Mouse (Mus musculus): ENCODE results near the gene Tfrc. TPM values are rescaled to one million over a fixed set of nuclear protein-coding genes. Genes with fewer than 3 reads are reported as not detected.

Tfrc gene
- polyA plus RNA-seq, 1 experiment from 2014 or later, result 32.7 TPM

DNA sequence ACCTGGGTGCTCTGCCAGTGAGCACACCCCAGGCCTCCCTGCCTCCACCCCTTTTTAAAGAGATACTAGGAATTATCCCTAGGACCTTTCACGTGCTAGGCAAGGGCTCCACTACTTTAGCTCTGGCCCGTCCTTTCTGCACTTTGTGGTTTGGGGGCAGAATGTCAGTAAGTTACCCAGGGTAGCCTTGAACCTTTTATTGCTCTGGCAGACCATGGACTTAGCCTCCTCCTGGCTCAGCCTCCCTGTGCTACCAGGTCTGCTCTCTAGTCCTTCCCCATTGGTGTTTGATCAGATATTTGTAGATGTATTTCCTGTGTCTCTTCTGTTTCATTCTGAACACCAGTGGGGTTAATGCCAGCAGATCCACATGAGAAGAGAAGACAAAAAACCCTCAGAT, 55.5 kb downstream of the Tfrc start:
- ATAC-seq (ENCODE audit: low FRiP score), result no peak
- Histone ChIP-seq H3K4me2 (peak overlapping the region; percentile 73; the same call in 1 of the 2 replicates), H3K27ac (replicated peaks) (peak overlapping the region; percentile 73; the same call in 1 of the 2 replicates)

DNA sequence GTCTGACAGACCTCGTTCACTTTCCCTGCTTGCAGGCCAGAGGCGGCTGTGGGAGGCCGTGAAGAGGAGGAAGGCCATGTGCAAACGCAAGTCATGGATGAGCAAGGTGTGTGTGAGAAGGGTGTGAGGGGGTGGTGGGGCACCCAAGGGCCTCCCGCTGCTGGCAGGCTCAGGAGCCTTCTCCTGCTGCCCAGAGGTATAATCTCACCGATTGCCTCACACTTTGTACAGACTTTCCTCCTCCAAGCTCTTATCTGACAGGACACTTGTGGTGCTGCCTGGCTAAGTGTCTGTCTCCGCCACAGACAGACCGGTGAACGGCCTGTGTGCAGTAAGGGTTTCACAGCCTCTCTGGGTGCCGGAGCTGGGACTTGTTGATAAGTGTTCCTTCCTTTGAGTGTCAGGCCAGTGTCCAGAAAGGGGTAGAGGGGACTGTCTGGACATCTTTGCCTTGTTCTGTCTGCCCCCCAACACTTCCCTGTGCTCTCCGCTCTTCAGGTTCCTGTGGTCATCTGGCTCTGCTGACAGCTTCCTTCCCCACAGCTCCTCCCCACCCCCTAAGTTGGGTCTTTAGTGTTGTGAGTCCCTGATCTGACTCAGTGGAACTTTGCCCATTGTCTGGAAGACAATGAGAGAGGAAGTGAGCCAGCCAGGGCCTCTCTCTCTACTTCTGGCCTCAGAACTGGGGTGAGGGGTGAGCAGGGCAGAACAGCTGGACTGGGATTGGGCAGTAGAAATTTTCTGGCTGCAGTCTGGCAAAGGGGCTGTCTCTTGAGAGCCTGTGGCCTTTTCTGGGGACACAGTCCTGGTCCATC, 57.3 kb downstream of the Tfrc start:
- H3K4me3 ChIP-seq (replicated peaks), result no peak overlapping the region
- H3K27ac ChIP-seq (replicated peaks), result 0 out of 2 replicates have a peak overlapping the region, but pooled peaks have one; percentile 51
- peaks cover 62% of the 10 kb centered on the region for H3K4me1 ChIP-seq
- ATAC-seq (ENCODE audit: low FRiP score), result no peak
- WGBS, result 44% methylated on average over 11 of the region's 11 CpGs
- no peak overlapping the region for H3K4me2 ChIP-seq
- no peaks in the 10 kb centered on the region for H3K27me3 ChIP-seq (replicated peaks)
- H3K36me3 ChIP-seq, result peaks cover 17% of the 10 kb centered on the region
- H3K9me3 ChIP-seq (replicated peaks), result no peaks in the 10 kb centered on the region
- no peak overlapping the region for H3K9ac ChIP-seq (replicated peaks)

More for the DNA sequence above, 55.5 kb downstream of the Tfrc start:
- H3K9me3 ChIP-seq (replicated peaks), result no peaks in the 10 kb centered on the region
- H3K9ac ChIP-seq (replicated peaks), result no peak overlapping the region
- 0 out of 2 replicates have a peak, but pooled peaks cover 4% of the 10 kb centered on the region for H3K36me3 ChIP-seq
- 72% methylated on average over 2 of the region's 2 CpGs for WGBS
- no peak overlapping the region for H3K4me3 ChIP-seq (replicated peaks)
- H3K4me1 ChIP-seq, result peaks cover 80% of the 10 kb centered on the region
- no peaks in the 10 kb centered on the region for H3K27me3 ChIP-seq (replicated peaks)

DNA sequence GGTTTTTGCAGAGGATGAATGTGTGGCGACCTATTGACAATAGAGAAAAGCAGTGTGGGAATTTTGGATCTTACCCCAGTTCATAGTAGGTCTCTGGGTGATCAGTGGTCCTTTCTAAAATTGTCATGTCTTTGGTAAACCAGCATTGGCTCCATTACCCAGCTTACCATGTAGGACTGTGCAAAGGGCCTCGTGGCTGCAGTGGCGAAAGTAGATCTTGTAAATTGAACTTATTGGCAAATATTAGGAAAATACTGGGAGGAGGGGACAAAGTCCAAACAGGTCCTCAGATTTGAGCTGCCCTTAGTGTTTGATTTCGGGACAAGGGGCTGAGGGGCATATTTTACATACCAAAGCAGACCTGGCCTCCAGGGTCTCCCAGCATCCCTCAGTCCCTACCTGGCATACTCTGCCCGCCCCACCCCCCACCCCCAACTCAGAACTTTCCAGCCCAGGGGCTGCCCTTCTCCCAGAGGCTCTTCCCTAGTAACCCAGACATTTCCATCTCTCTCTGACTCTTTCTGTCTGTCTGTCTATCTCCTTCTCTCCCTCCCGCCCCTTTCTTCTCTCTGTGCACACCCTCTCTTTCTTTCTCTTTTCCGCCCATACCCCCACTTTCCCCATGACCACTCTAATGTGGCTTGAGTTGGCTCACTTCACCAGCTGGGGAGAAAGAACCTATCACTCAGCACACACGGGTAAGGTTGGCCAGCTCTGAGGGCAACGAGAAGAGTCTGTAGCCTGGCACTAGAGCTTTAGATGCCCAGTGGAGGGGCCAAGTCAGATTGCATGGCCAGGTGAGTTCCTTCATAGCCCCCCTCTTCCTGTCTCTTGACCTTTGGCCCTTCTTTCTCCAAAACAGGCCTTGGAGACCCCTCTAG, 58.2 kb downstream of the Tfrc start:
- Histone ChIP-seq H3K27me3 (replicated peaks) (no peaks in the 10 kb centered on the region), H3K4me1 (peaks cover 53% of the 10 kb centered on the region), H3K9me3 (replicated peaks) (no peaks in the 10 kb centered on the region), H3K27ac (replicated peaks) (0 out of 2 replicates have a peak overlapping the region, but pooled peaks have one; percentile 51), H3K4me3 (replicated peaks) (no peak overlapping the region), H3K9ac (replicated peaks) (no peak overlapping the region), H3K36me3 (peaks cover 23% of the 10 kb centered on the region), H3K4me2 (no peak overlapping the region)
- WGBS, result 73% methylated on average over 9 of the region's 9 CpGs
- no peak for ATAC-seq (ENCODE audit: low FRiP score)

DNA sequence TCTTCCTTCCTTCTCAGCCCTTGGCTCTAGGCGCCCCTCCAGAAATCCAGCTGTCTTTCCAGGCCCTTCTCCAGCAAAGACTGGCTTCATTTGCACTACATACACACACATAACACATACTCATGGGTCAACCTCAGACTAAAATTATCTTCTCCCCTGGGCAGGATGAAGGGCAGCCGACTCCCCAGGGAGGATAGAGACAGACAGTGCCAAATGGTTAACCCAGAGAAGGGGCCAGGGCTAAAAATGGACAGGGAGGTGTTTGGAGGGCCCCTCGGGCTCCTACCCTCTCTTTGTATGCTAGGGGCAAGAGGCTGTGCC, 58.8 kb downstream of the Tfrc start:
- no peak overlapping the region for H3K9ac ChIP-seq (replicated peaks)

DNA sequence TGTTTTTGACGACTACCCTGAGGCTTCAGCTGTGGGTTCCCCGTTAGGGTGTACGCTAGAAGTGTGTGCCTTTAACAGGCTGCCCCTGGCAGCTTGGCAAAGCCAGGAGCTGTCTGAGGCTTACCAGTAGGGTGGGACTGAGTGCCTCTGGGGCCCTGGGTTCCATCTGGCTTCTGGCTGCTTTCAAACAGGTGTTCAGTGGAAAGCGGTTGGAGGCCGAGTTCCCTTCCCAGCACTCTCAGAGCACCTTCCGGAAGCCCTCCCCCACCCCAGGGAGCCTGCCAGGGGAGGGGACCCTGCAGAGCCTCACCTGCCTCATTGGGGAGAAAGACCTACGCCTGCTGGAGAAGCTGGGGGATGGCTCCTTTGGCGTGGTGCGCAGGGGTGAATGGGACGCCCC, 59.3 kb downstream of the Tfrc start:
- Histone ChIP-seq H3K27ac (replicated peaks) (no peak overlapping the region), H3K36me3 (peaks cover 33% of the 10 kb centered on the region), H3K4me2 (no peak overlapping the region), H3K9me3 (replicated peaks) (no peaks in the 10 kb centered on the region), H3K27me3 (replicated peaks) (no peaks in the 10 kb centered on the region), H3K4me3 (replicated peaks) (no peak overlapping the region), H3K4me1 (peaks cover 48% of the 10 kb centered on the region), H3K9ac (replicated peaks) (no peak overlapping the region)
- WGBS, result 69% methylated on average over 10 of the region's 10 CpGs
- ATAC-seq (ENCODE audit: low FRiP score), result no peak

More for the DNA sequence above, 58.8 kb downstream of the Tfrc start:
- no peak for ATAC-seq (ENCODE audit: low FRiP score)
- WGBS, result 89% methylated on average over 3 of the region's 3 CpGs
- no peak overlapping the region for H3K4me3 ChIP-seq (replicated peaks)
- H3K4me2 ChIP-seq, result no peak overlapping the region
- H3K27me3 ChIP-seq (replicated peaks), result no peaks in the 10 kb centered on the region
- peaks cover 47% of the 10 kb centered on the region for H3K4me1 ChIP-seq
- H3K9me3 ChIP-seq (replicated peaks), result no peaks in the 10 kb centered on the region
- peaks cover 28% of the 10 kb centered on the region for H3K36me3 ChIP-seq
- H3K27ac ChIP-seq (replicated peaks), result 0 out of 2 replicates have a peak overlapping the region, but pooled peaks have one; percentile 4

DNA sequence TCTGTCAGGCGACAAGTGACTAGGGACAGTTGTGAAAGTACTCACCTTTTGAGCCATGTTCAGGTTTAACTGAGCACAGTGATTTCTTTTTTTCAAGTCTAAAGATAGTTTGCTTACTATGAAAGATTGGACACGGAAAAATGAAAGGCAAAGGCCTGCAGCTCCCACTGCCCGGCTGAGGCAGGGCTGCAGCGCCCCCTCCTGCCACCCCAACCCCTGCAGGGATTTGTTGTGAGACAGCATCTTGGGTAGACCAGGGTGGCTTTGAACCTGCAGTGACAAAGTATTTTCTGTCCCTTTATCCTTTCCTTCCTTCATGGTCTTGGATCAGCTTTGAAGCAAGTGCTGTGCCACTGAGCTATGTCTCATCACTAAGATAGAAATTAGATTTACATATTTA, 59.8 kb downstream of the Tfrc start:
- no peak for ATAC-seq (ENCODE audit: low FRiP score)
- no peak overlapping the region for H3K4me2 ChIP-seq
- H3K9me3 ChIP-seq (replicated peaks), result no peaks in the 10 kb centered on the region
- H3K27ac ChIP-seq (replicated peaks), result no peak overlapping the region
- peaks cover 43% of the 10 kb centered on the region for H3K4me1 ChIP-seq
- H3K4me3 ChIP-seq (replicated peaks), result no peak overlapping the region
- H3K9ac ChIP-seq (replicated peaks), result no peak overlapping the region
- no peaks in the 10 kb centered on the region for H3K27me3 ChIP-seq (replicated peaks)
- 74% methylated on average over 4 of the region's 4 CpGs for WGBS
- peaks cover 37% of the 10 kb centered on the region for H3K36me3 ChIP-seq

DNA sequence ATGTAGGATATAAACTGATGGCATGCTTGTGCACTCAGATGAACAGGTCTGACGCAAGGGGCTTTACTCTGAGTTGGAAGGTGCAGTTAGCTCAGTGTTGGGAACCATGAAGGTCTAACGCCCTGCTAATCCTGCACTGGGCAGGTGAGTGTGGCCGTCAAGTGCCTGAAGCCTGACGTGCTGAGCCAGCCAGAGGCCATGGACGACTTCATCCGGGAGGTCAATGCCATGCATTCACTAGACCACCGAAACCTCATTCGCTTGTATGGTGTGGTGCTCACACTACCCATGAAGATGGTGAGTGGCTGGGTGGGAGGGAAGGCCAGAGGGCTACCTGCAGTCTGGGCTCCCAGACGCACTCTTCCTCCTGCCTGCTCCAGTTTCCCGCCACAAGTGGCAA, 60.5 kb downstream of the Tfrc start:
- Histone ChIP-seq H3K4me1 (peaks cover 36% of the 10 kb centered on the region), H3K9ac (replicated peaks) (no peak overlapping the region), H3K9me3 (replicated peaks) (no peaks in the 10 kb centered on the region), H3K4me3 (replicated peaks) (no peak overlapping the region), H3K27me3 (replicated peaks) (no peaks in the 10 kb centered on the region), H3K4me2 (no peak overlapping the region), H3K36me3 (peaks cover 45% of the 10 kb centered on the region), H3K27ac (replicated peaks) (no peak overlapping the region)
- ATAC-seq (ENCODE audit: low FRiP score), result no peak
- WGBS, result 89% methylated on average over 10 of the region's 10 CpGs

DNA sequence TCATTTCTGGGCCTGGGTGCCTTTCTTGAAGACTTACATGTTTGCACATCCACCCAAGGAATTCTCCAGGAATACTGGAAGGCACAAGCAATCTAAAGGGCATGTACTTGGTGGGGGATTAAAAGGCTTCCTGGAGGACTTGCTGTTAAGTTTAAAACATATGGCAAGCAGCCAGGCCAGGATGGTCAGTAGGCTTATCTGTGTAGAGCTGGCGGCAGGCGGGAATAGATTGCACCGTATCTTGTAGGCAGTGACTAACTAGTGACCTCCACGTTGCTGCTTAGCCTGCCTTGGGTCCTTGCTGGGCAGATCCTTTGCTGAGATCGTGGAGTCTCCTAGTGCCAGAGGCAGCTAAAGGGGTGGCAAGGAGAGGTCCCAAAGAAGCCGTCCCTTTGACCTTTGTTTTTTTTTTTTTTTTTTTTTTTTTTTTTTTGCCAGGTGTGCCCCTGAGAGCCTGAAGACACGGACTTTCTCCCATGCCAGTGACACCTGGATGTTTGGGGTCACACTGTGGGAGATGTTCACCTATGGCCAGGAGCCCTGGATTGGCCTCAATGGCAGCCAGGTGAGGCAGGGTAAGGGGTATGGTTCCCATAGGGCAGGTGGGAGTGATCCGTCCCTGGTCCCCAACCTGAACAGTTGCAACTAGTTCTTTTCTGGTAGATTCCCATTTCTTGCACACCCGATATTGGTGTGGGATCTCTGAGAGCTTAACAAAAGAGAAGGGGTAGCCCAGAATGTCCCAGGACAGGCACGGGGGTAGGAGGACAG, 61.8 kb downstream of the Tfrc start:
- Histone ChIP-seq H3K4me2 (no peak overlapping the region), H3K4me3 (replicated peaks) (no peak overlapping the region), H3K9me3 (replicated peaks) (no peaks in the 10 kb centered on the region), H3K36me3 (peaks cover 58% of the 10 kb centered on the region), H3K4me1 (peaks cover 28% of the 10 kb centered on the region), H3K27me3 (replicated peaks) (no peaks in the 10 kb centered on the region), H3K27ac (replicated peaks) (no peak overlapping the region), H3K9ac (replicated peaks) (no peak overlapping the region)
- no peak for ATAC-seq (ENCODE audit: low FRiP score)
- WGBS, result 85% methylated on average over 10 of the region's 10 CpGs

DNA sequence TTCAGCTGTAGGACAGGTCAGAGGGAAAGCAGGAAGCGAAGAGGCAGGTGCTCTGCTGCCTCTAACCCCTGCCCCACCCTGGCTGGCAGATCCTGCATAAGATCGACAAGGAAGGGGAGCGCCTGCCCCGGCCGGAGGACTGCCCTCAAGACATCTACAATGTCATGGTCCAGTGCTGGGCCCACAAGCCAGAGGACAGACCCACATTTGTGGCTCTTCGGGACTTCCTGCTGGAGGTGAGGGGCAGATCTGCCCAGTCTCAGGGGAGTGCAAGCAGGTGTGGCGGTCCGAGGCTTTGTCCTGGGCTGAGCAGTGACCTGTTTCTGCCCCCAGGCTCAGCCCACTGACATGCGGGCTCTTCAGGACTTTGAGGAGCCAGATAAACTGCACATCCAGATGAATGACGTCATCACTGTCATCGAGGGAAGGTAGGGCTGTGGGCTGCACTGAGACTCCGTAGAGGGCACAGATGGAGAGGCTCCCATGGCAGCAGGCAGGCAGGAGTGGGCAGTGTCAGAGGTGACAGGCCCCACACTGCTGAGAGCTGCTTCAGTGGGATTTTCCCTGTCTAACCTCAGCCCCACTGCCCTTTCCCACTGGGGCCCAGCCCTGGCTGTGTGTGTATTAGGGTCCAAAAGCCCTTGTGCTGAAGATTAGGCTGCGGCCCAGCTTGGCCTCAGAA, 62.6 kb downstream of the Tfrc start:
- Histone ChIP-seq H3K27ac (replicated peaks) (no peak overlapping the region), H3K4me3 (replicated peaks) (no peak overlapping the region), H3K27me3 (replicated peaks) (no peaks in the 10 kb centered on the region), H3K36me3 (peaks cover 66% of the 10 kb centered on the region), H3K4me2 (no peak overlapping the region), H3K9ac (replicated peaks) (no peak overlapping the region), H3K4me1 (peaks cover 20% of the 10 kb centered on the region), H3K9me3 (replicated peaks) (no peaks in the 10 kb centered on the region)
- ATAC-seq (ENCODE audit: low FRiP score), result no peak
- WGBS, result 94% methylated on average over 13 of the region's 13 CpGs

DNA sequence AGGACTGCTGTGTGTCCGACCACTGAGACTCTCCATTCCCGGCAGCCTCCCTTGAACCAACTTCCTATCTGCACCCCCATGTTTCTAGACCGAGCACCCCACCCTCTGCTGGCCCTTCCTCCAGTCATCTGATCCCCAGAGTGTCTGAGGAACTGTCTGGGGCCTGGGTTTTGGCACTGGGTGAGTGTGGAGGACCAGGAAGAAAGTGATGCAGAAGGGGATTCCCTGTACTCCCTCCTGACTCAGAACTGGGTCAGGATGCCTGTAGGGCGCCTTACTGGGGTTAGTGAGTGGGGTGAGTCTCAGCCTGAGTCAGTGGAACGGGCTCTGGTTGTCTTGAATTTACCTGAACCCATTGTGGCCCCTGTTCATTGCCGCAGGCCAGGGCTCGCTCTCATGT, 63.5 kb downstream of the Tfrc start:
- no peak for ATAC-seq (ENCODE audit: low FRiP score)
- Histone ChIP-seq H3K9me3 (replicated peaks) (no peaks in the 10 kb centered on the region), H3K4me2 (no peak overlapping the region), H3K27ac (replicated peaks) (no peak overlapping the region), H3K4me1 (peaks cover 11% of the 10 kb centered on the region), H3K36me3 (peaks cover 75% of the 10 kb centered on the region), H3K9ac (replicated peaks) (no peak overlapping the region), H3K27me3 (replicated peaks) (no peaks in the 10 kb centered on the region), H3K4me3 (replicated peaks) (no peak overlapping the region)
- 90% methylated on average over 7 of the region's 7 CpGs for WGBS
